Mouse (Mus musculus) urinary bladder, postnatal 10 days (tissue): ENCODE measurements around the gene Snph.

Experiments used
- DNase-seq: peaks from one replicate; pipeline ENCODE4 v3.0.0; 2022; ENCODE audit warnings: low spot score

The Snph gene

GRCm38 (mm10) chr2:151542323-151543062, 89.9 kb downstream of the Snph start, which contains the start of gene Fkbp1a:
Gene Fkbp1a, plus strand, starts transcription at chr2:151542483.
- peak; percentile 85 for DNase-seq
